In the genomic region with DNA sequence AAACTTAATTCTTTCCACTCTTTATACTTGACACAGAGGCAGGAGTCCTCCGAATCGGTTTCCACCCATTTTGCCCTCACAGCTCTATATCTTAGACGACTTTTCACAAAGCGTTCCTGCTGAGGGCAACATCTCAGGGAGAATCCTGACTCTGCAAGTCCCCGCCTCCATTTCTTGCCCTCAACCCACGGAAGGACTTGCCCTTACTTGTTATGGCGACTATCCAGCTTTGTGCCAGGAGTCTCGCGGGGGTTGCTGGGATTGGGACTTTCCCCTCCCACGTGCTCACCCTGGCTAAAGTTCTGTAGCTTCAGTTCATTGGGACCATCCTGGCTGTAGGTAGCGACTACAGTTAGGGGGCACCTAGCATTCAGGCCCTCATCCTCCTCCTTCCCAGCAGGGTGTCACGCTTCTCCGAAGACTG, we compare ENCODE assay signal across 8 mouse cellular contexts. TPM values are rescaled to one million over a fixed set of nuclear protein-coding genes. Genes with fewer than 3 reads are reported as not detected.
DNase-seq lines count a peak whose midpoint lies in the region; ATAC-seq and TF ChIP-seq lines count a peak whose summit lies in the region.

Gene Wrap53, minus strand, starts transcription at position 165 of the 424 bp plus-strand sequence.
Gene Trp53, plus strand, starts transcription at position 269 of the 424 bp plus-strand sequence.

- no peaks in the 10 kb centered on the region for H3K27me3 ChIP-seq in heart, embryonic 12.5 days (replicated peaks)
- no peaks in the 10 kb centered on the region for H3K27me3 ChIP-seq in kidney, postnatal 0 days (ENCODE audit: insufficient read depth, low read length)
- H3K27me3 ChIP-seq in liver, embryonic 11.5 days (replicated peaks; ENCODE audit: control insufficient read depth, insufficient read depth, low read length) = no peaks in the 10 kb centered on the region
- no peaks in the 10 kb centered on the region for H3K27me3 ChIP-seq in stomach, embryonic 14.5 days (ENCODE audit: control insufficient read depth, insufficient read depth, low read length)

- peaks cover 9% of the 10 kb centered on the region for H3K36me3 ChIP-seq in heart, embryonic 12.5 days
- no peaks in the 10 kb centered on the region for H3K36me3 ChIP-seq in kidney, postnatal 0 days (ENCODE audit: insufficient read depth, low read length)
- H3K36me3 ChIP-seq in liver, embryonic 11.5 days (ENCODE audit: control insufficient read depth, insufficient read depth, low read length) = no peaks in the 10 kb centered on the region; the same call in 1 of the 2 replicates
- peaks cover 13% of the 10 kb centered on the region; the same call in 1 of the 2 replicates for H3K36me3 ChIP-seq in stomach, embryonic 14.5 days (ENCODE audit: control insufficient read depth, insufficient read depth, low read length)

- H3K9me3 ChIP-seq in heart, embryonic 12.5 days (replicated peaks) = no peaks in the 10 kb centered on the region
- no peaks in the 10 kb centered on the region for H3K9me3 ChIP-seq in kidney, postnatal 0 days (replicated peaks; ENCODE audit: low read length)
- no peaks in the 10 kb centered on the region for H3K9me3 ChIP-seq in liver, embryonic 11.5 days (ENCODE audit: control insufficient read depth, low read length)
- no peaks in the 10 kb centered on the region for H3K9me3 ChIP-seq in stomach, embryonic 14.5 days (ENCODE audit: control insufficient read depth, low read depth, low read length)

- peak within 1 kb of the TSS; percentile 92 for H3K4me3 ChIP-seq in heart, embryonic 12.5 days
- peak within 1 kb of the TSS; percentile 88 for H3K4me3 ChIP-seq in kidney, postnatal 0 days (replicated peaks; ENCODE audit: low read depth, low read length)
- peak within 1 kb of the TSS; percentile 71 for H3K4me3 ChIP-seq in liver, embryonic 11.5 days (ENCODE audit: low read depth, low read length)
- peak within 1 kb of the TSS; percentile 53 for H3K4me3 ChIP-seq in stomach, embryonic 14.5 days (ENCODE audit: low read depth, low read length)

- peaks cover 35% of the 10 kb centered on the region for H3K4me1 ChIP-seq in heart, embryonic 12.5 days (replicated peaks)
- H3K4me1 ChIP-seq in kidney, postnatal 0 days (replicated peaks; ENCODE audit: insufficient read depth, low read length) = peaks cover 17% of the 10 kb centered on the region; the same call in 1 of the 2 replicates
- H3K4me1 ChIP-seq in liver, embryonic 11.5 days (replicated peaks; ENCODE audit: control insufficient read depth, insufficient read depth, low read length) = peaks cover 53% of the 10 kb centered on the region
- H3K4me1 ChIP-seq in stomach, embryonic 14.5 days (ENCODE audit: control insufficient read depth, insufficient read depth, low read length) = peaks cover 21% of the 10 kb centered on the region

- peak within 1 kb of the TSS; percentile 95 for H3K27ac ChIP-seq in heart, embryonic 12.5 days (ENCODE audit: poor library complexity, severe bottlenecking)
- H3K27ac ChIP-seq in kidney, postnatal 0 days = peak within 1 kb of the TSS; percentile 99
- H3K27ac ChIP-seq in liver, embryonic 11.5 days (ENCODE audit: low read depth, low read length) = peak within 1 kb of the TSS; percentile 95
- H3K27ac ChIP-seq in stomach, embryonic 14.5 days (ENCODE audit: low read length) = peak within 1 kb of the TSS; percentile 96

- WGBS in heart, embryonic 12.5 days = 0% methylated on average over 13 of the region's 13 CpGs
- under 1% methylated on average over 13 of the region's 13 CpGs for WGBS in kidney, postnatal 0 days
- WGBS in liver, embryonic 11.5 days = under 1% methylated on average over 13 of the region's 13 CpGs
- under 1% methylated on average over 13 of the region's 13 CpGs for WGBS in stomach, embryonic 14.5 days

- ATAC-seq in erythroid progenitor cell, adult 5-6 weeks (replicated peaks; ENCODE audit: low FRiP score, poor library complexity, severe bottlenecking) = peak; percentile 58
- ATAC-seq in heart, embryonic 12.5 days (ENCODE audit: insufficient number of reproducible peaks, low FRiP score) = peak; percentile 70
- peak; percentile 59 for ATAC-seq in kidney, postnatal 0 days (replicated peaks; ENCODE audit: low FRiP score, low read depth)
- ATAC-seq in liver, embryonic 11.5 days (replicated peaks; ENCODE audit: low FRiP score) = peak; percentile 62
- ATAC-seq in stomach, embryonic 14.5 days (ENCODE audit: insufficient number of reproducible peaks, insufficient read depth, low FRiP score, low read depth) = peak; percentile 76

- TF ChIP-seq CTCF in kidney, postnatal 0 days (IDR thresholded peaks at IDR 0.05; ENCODE audit: low read depth) = peak; percentile 24; the same call in 1 of the 2 replicates

- DNase-seq in CD4-positive helper T cell, adult 2 months (ENCODE audit: low read depth, low spot score) = peak; percentile 94
- DNase-seq in brain, embryonic 18.5 days (ENCODE audit: low read depth, low spot score) = peak; percentile 90
- peak; percentile 99 for DNase-seq in kidney, postnatal 0 days (ENCODE audit: low spot score)
- DNase-seq in liver, embryonic 11.5 days (ENCODE audit: low spot score) = peak; percentile 84
- DNase-seq in naive thymus-derived CD4-positive, alpha-beta T cell, adult 2 months (ENCODE audit: low read depth) = peak; percentile 93

- peak within 1 kb of the TSS; percentile 92 for H3K4me2 ChIP-seq in heart, embryonic 12.5 days
- H3K4me2 ChIP-seq in kidney, postnatal 0 days (ENCODE audit: low read length) = peak within 1 kb of the TSS; percentile 94
- H3K4me2 ChIP-seq in liver, embryonic 11.5 days = peak within 1 kb of the TSS; percentile 87
- peak within 1 kb of the TSS; percentile 95 for H3K4me2 ChIP-seq in stomach, embryonic 14.5 days (replicated peaks; ENCODE audit: low read depth, low read length)

- H3K9ac ChIP-seq in heart, embryonic 12.5 days = peak within 1 kb of the TSS; percentile 95
- peak within 1 kb of the TSS; percentile 88 for H3K9ac ChIP-seq in kidney, postnatal 0 days (ENCODE audit: low read depth, low read length)
- peak within 1 kb of the TSS; percentile 92 for H3K9ac ChIP-seq in liver, embryonic 11.5 days (ENCODE audit: low read depth, low read length)
- peak within 1 kb of the TSS; percentile 82 for H3K9ac ChIP-seq in stomach, embryonic 14.5 days (replicated peaks; ENCODE audit: low read depth, low read length)

RNA-seq across cellular contexts. Expression of gene Wrap53, which starts in this region (rescaled TPM):
- 13.8 and 48.3 TPM in 2 replicates for total RNA-seq in erythroid progenitor cell, adult 5-6 weeks (2015; ENCODE audit: low replicate concordance)
- total RNA-seq in erythroid progenitor cell, adult 5-6 weeks (2017; ENCODE audit: low replicate concordance) = 13.5 and 18.4 TPM in 2 replicates
- polyA plus RNA-seq in heart, embryonic 12.5 days (2016; fragmentation: Nextera tagmentation; extraction: Ambion mirVana) = 18.7 and 19.5 TPM in 2 replicates
- 17.9 and 19.4 TPM in 2 replicates for polyA plus RNA-seq in kidney, postnatal 0 days (2015; fragmentation: Nextera tagmentation; extraction: Ambion mirVana)
- polyA plus RNA-seq in liver, embryonic 11.5 days (2014; fragmentation: Nextera tagmentation; extraction: Ambion mirVana) = 33.7 and 39.3 TPM in 2 replicates
- polyA plus RNA-seq in stomach, embryonic 14.5 days (2014; fragmentation: Nextera tagmentation; extraction: Ambion mirVana) = 22.1 and 23.1 TPM in 2 replicates

RNA-seq across cellular contexts. Expression of gene Trp53, which starts in this region (rescaled TPM):
- total RNA-seq in erythroid progenitor cell, adult 5-6 weeks (2015; ENCODE audit: low replicate concordance) = 38.2 and 75.9 TPM in 2 replicates
- 12.2 TPM in 2 replicates for total RNA-seq in erythroid progenitor cell, adult 5-6 weeks (2017; ENCODE audit: low replicate concordance)
- polyA plus RNA-seq in heart, embryonic 12.5 days (2016; fragmentation: Nextera tagmentation; extraction: Ambion mirVana) = 76.0 and 79.1 TPM in 2 replicates
- polyA plus RNA-seq in kidney, postnatal 0 days (2015; fragmentation: Nextera tagmentation; extraction: Ambion mirVana) = 117 and 121 TPM in 2 replicates
- polyA plus RNA-seq in liver, embryonic 11.5 days (2014; fragmentation: Nextera tagmentation; extraction: Ambion mirVana) = 196 and 198 TPM in 2 replicates
- 155 and 163 TPM in 2 replicates for polyA plus RNA-seq in stomach, embryonic 14.5 days (2014; fragmentation: Nextera tagmentation; extraction: Ambion mirVana)

Comparison
In these comparisons a context has a peak if more than half of its experiments do, and no peak if none do; other contexts are left out.
1. Peak in every context shown above with its lines: DNase-seq, ATAC-seq, H3K4me3 ChIP-seq and H3K27ac ChIP-seq.